Mouse (Mus musculus): ENCODE measurements around the gene Trp53i13.

DNA sequence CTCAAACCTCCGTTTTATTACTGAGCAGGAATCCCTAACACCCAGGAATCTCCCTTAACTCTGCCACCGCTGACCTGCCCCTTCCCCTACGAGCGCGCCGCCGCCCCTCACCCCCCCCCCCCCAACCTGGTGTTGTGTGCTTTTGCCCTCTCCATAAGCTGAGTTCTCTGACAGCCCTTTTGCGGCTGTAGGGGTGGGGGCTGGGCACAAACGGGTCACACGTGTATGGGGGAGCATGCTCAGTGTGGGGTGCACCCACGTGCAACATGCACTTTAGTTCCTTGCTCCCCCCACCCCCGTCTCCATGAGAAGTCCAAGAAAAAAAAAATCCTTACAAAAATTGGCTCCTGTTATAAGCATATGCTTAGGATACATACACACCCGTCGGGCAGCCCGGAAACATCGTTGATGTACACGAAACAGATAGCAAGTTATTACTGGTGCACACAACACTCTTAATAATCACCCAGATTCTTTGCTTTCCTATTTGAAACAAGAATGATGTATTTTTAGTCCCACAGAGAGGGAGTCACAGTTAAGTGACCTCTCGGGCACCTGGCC lies 23.4 kb downstream of the Trp53i13 start:
- TF ChIP-seq EP300 (optimal IDR thresholded peaks at IDR 0.05) (no peak), CTCF (IDR thresholded peaks at IDR 0.05; ENCODE audit: low read depth) (no peak)

Measured in stomach, postnatal 0 days (tissue).